Mouse (Mus musculus) testis, adult 2 months (tissue): ENCODE data around the gene Htr1d.

Source experiments
- CTCF ChIP-seq: fragments of 200-500 bp; IDR thresholded peaks from 2 replicates; pipeline ENCODE4 v1.5.1; 2012; ENCODE audit warnings: low read depth, mild to moderate bottlenecking, inconsistent platforms, low read length, moderate library complexity; ENCODE audit not compliant: control insufficient read depth, insufficient read depth, insufficient replicate concordance
- POLR2A ChIP-seq: fragments of 200-500 bp; IDR thresholded peaks from 2 replicates; pipeline ENCODE4 v1.6.1; 2012; ENCODE audit warnings: low read depth, mild to moderate bottlenecking, inconsistent platforms, low read length, moderate library complexity; ENCODE audit not compliant: control insufficient read depth

GRCm38 (mm10) chr4:136383839-136384238 lies 39.5 kb upstream of the Htr1d start:
- TF ChIP-seq POLR2A, result no peak
- TF ChIP-seq CTCF, result no peak
